Mouse (Mus musculus) T-helper 1 cell (primary cell): ENCODE data around the gene Gm30737.
"Not testable (repeated sequence)": the region's sequence is repeated elsewhere in the genome, so short reads cannot be mapped to it uniquely, and the experiment has no call there.

Experiments used
- in situ Hi-C: fragments of 300-600 bp; cut with MboI, MseI; formaldehyde crosslinking; loops from one replicate; pipeline ENCODE4 v1.15.1; 2025; ENCODE audit warnings: high pct_unique_total_duplicates

Gene Gm30737

DNA sequence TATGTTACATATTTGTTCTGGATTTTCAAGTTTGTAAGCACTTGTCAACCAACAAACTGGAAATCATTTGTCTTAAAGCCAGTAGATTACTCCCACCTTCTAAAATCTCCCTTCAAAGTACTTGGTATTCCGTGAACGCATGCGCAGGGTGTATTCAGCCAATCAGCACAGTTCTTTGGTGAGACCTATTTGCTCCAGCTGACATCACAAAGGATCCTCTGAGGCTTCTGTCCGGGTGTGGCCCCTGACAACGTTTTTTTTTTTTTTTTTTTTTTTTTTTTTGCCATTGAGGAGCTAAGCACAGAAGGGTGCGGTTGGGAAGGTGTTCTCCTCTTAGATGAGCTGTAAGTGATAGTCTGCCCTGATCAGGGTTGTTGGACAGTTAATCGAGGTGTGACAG is at the start of gene Gm30737:
Gm30737 (plus strand) TSS at position 301 of the 400 bp plus-strand sequence.
- in situ Hi-C loops, result not testable (repeated sequence)
